Mouse (Mus musculus): ENCODE results near the gene Lsm2.
A peak's percentile ranks its signal among the peaks of the same experiment; 100 is the strongest.

Lsm2 gene

GRCm38 (mm10) chr17:35016376-35016775, 34.7 kb downstream of the Lsm2 start, which contains the start of gene Vwa7:
Gene Vwa7 (plus strand): TSS chr17:35016579.
- DNase-seq = peak; percentile 80

GRCm38 (mm10) chr17:35016791-35017705, 35.4 kb downstream of the Lsm2 start:
- DNase-seq = peak; percentile 32

- peak; percentile 22 for DNase-seq
Observed at GRCm38 (mm10) chr17:35017706-35018030, 36.0 kb downstream of the Lsm2 start.

- no peak for DNase-seq
Observed at GRCm38 (mm10) chr17:35018171-35018570, 36.5 kb downstream of the Lsm2 start.

GRCm38 (mm10) chr17:35019894-35020293, 38.2 kb downstream of the Lsm2 start:
- DNase-seq = no peak

- DNase-seq = no peak
Observed at GRCm38 (mm10) chr17:35020551-35020950, 38.9 kb downstream of the Lsm2 start.

GRCm38 (mm10) chr17:35021163-35021808, 39.6 kb downstream of the Lsm2 start:
- peak; percentile 86 for DNase-seq

GRCm38 (mm10) chr17:35021842-35022477, 40.3 kb downstream of the Lsm2 start:
- DNase-seq = no peak

- no peak for DNase-seq
Observed at GRCm38 (mm10) chr17:35022541-35023060, 40.9 kb downstream of the Lsm2 start.

- no peak for DNase-seq
Observed at GRCm38 (mm10) chr17:35023221-35023620, 41.6 kb downstream of the Lsm2 start.

- DNase-seq = no peak
Observed at GRCm38 (mm10) chr17:35023756-35024155, 42.1 kb downstream of the Lsm2 start.

- DNase-seq = no peak
Observed at GRCm38 (mm10) chr17:35024261-35024660, 42.6 kb downstream of the Lsm2 start.

- DNase-seq = no peak
Observed at GRCm38 (mm10) chr17:35024691-35025488, 43.2 kb downstream of the Lsm2 start.

- no peak for DNase-seq
Observed at GRCm38 (mm10) chr17:35026206-35026605, 44.5 kb downstream of the Lsm2 start.

- no peak for DNase-seq
Observed at GRCm38 (mm10) chr17:35027277-35028068, 45.8 kb downstream of the Lsm2 start, which contains the start of gene Sapcd1. Gene Sapcd1 (minus strand): TSS chr17:35028016.

GRCm38 (mm10) chr17:35028315-35028714, 46.7 kb downstream of the Lsm2 start:
- no peak for DNase-seq

GRCm38 (mm10) chr17:35029691-35030532, 48.2 kb downstream of the Lsm2 start:
- no peak for DNase-seq

GRCm38 (mm10) chr17:35031272-35031671, 49.6 kb downstream of the Lsm2 start:
- no peak for DNase-seq

GRCm38 (mm10) chr17:35031880-35032279, 50.2 kb downstream of the Lsm2 start:
- no peak for DNase-seq

- no peak for DNase-seq
Observed at GRCm38 (mm10) chr17:35032323-35032870, 50.7 kb downstream of the Lsm2 start.
